Mouse (Mus musculus) megakaryocyte, embryonic 14.5 days (primary cell): Measurements from ENCODE around the gene Crxos. TPM values are rescaled to one million over a fixed set of nuclear protein-coding genes. Genes with fewer than 3 reads are reported as not detected.

Experiments
- H3K27me3 ChIP-seq: replicated peaks from 2 replicates; pipeline ENCODE3; 2012; ENCODE audit warnings: inconsistent platforms
- H3K36me3 ChIP-seq: replicated peaks from 2 replicates; pipeline ENCODE3; 2012; ENCODE audit warnings: low read length, inconsistent platforms, mixed read lengths
- H3K4me1 ChIP-seq: 2 replicates; pipeline ENCODE4 v1.6.1; 2012; ENCODE audit warnings: inconsistent platforms
- H3K4me3 ChIP-seq: replicated peaks from 2 replicates; pipeline ENCODE3; 2012; ENCODE audit warnings: moderate library complexity, mild to moderate bottlenecking, inconsistent platforms
- H3K9me3 ChIP-seq: 2 replicates; pipeline ENCODE4 v1.6.1; 2012; ENCODE audit warnings: inconsistent platforms
- FLI1 ChIP-seq: IDR thresholded peaks from 2 replicates; pipeline ENCODE4 v1.6.1; 2012; ENCODE audit warnings: low read length, inconsistent platforms, mixed read lengths
- GATA1 ChIP-seq: IDR thresholded peaks from 3 replicates; pipeline ENCODE4 v1.6.1; 2012; ENCODE audit warnings: mixed read lengths, low read length, inconsistent platforms, borderline replicate concordance
- polyA plus RNA-seq: library from polyadenylated mRNA; stranded (reverse); fragments of >175 nt; gene quantifications from 2 replicates; pipeline ENCODE4 v1.2.3, GENCODE M21; 2012; ENCODE audit warnings: low replicate concordance; ENCODE audit not compliant: insufficient read depth

Crxos gene
- polyA plus RNA-seq, result not detected in 2 replicates

DNA sequence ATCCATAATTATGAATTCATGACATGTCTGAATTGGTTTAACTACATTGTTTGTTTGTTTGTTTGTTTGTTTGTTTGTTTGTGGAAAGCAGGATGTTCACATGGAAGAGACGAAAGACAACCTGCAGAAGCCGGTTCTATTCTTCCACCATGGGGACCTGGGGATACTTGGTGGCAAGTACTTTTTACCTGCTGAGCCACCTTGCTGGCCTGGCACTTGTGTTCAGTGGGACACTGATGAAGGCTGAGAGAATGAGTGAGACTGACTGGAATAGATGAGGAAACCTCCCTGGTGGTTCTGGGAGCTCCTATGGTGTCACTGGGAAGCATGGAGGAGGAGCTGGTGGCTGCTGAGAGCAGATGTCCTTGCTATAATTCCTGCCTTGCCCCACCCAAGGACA lies at the start of gene Crxos:
Crxos (plus strand) TSS at position 301 of the 400 bp plus-strand sequence.
- TF ChIP-seq FLI1, result no peak
- TF ChIP-seq GATA1, result no peak
- no peak within 1 kb of the TSS for H3K4me3 ChIP-seq
- no peaks in the 10 kb centered on the region for H3K9me3 ChIP-seq
- no peaks in the 10 kb centered on the region for H3K27me3 ChIP-seq
- H3K4me1 ChIP-seq, result no peaks in the 10 kb centered on the region
- H3K36me3 ChIP-seq, result no peaks in the 10 kb centered on the region

GRCm38 (mm10) chr7:15839578-15839977 lies 42.8 kb upstream of the Crxos start, which contains the start of gene Obox6:
Gene Obox6 (minus strand): TSS chr7:15839678.
- Histone ChIP-seq H3K36me3 (no peaks in the 10 kb centered on the region), H3K9me3 (0 out of 2 replicates have a peak, but pooled peaks cover 9% of the 10 kb centered on the region), H3K4me1 (no peaks in the 10 kb centered on the region), H3K27me3 (no peaks in the 10 kb centered on the region), H3K4me3 (no peak within 1 kb of the TSS)
- TF ChIP-seq FLI1, result no peak
- no peak for TF ChIP-seq GATA1

GRCm38 (mm10) chr7:15859657-15860056 lies 22.8 kb upstream of the Crxos start:
- Histone ChIP-seq H3K9me3 (no peaks in the 10 kb centered on the region), H3K36me3 (no peaks in the 10 kb centered on the region), H3K4me1 (no peaks in the 10 kb centered on the region), H3K27me3 (no peaks in the 10 kb centered on the region), H3K4me3 (no peak overlapping the region)
- no peak for TF ChIP-seq GATA1
- no peak for TF ChIP-seq FLI1

DNA sequence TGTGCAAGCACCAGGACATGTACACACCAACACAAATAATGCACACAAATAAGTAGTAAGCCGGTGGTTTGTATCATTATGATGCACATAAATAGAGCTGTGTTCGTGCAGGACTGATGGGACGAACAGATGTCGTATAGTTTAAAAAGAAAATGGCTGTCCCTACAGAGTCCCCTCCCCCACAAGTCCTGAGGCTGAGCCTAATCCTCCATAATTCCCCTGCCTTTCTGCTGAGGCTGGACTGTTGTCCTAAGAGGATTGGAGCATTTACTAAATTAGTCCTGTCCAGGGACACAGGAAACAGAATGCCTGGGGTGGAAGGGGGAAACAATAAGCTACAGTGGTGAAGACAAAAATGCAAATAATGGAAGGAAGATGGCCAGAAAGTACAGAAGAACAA lies 18.3 kb upstream of the Crxos start:
- Histone ChIP-seq H3K4me3 (no peak overlapping the region), H3K9me3 (no peaks in the 10 kb centered on the region), H3K4me1 (0 out of 2 replicates have a peak, but pooled peaks cover 2% of the 10 kb centered on the region), H3K27me3 (no peaks in the 10 kb centered on the region), H3K36me3 (no peaks in the 10 kb centered on the region)
- no peak for TF ChIP-seq GATA1
- TF ChIP-seq FLI1, result no peak

- H3K4me3 ChIP-seq, result no peak within 1 kb of the TSS
- H3K4me1 ChIP-seq, result no peaks in the 10 kb centered on the region
- H3K9me3 ChIP-seq, result no peaks in the 10 kb centered on the region
- no peaks in the 10 kb centered on the region for H3K36me3 ChIP-seq
- TF ChIP-seq FLI1, result no peak
- TF ChIP-seq GATA1, result no peak
- H3K27me3 ChIP-seq, result no peaks in the 10 kb centered on the region
Measured at GRCm38 (mm10) chr7:15879756-15880155, 2.7 kb upstream of the Crxos start, which contains the start of gene Crx. Gene Crx (minus strand): TSS chr7:15879968.

DNA sequence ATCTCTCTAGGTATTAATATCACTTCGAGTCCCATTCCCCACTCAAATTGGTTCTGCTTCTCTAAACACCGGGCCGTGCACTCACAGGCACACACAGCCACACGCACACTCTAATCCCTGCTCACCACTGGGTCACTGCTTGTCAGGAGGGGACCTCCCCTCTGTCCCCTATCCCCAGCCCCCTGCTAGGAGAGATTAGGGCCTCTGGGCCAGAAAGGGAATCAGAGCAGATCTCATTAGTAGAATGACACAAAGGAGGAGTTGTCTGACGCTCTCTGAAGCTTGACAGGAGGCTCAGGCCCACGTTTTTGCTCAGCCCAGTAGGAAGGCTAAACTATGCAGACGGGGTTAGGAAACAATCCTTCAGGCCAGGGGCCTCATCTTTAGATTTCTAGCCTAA lies 1.0 kb upstream of the Crxos start:
- no peaks in the 10 kb centered on the region for H3K4me1 ChIP-seq
- H3K27me3 ChIP-seq, result no peaks in the 10 kb centered on the region
- H3K9me3 ChIP-seq, result no peaks in the 10 kb centered on the region
- no peak overlapping the region for H3K4me3 ChIP-seq
- TF ChIP-seq GATA1 (no peak), FLI1 (no peak)
- H3K36me3 ChIP-seq, result no peaks in the 10 kb centered on the region

DNA sequence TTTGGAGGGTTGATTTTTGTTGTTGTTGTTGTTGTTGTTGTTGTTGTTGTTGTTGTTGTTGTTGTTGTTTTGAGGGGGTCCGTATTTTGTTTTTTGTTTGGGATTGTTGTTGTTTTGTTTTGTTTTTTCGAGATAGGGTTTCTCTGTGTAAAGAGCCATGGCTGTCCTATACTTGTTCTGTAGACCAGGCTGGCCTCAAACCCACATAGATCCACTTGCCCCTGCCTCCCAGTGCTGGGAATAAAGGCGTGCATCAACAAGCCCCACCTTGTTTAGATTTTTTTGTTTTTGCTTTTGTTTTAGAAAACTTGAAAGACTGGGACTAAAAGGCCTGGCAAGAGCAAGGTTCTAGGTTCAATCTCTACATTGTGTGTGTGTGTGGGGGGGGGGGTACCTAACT lies 586 bp upstream of the Crxos start:
- TF ChIP-seq GATA1 (no peak), FLI1 (no peak)
- no peaks in the 10 kb centered on the region for H3K36me3 ChIP-seq
- H3K9me3 ChIP-seq, result no peaks in the 10 kb centered on the region
- no peaks in the 10 kb centered on the region for H3K4me1 ChIP-seq
- H3K27me3 ChIP-seq, result no peaks in the 10 kb centered on the region
- H3K4me3 ChIP-seq, result no peak overlapping the region

DNA sequence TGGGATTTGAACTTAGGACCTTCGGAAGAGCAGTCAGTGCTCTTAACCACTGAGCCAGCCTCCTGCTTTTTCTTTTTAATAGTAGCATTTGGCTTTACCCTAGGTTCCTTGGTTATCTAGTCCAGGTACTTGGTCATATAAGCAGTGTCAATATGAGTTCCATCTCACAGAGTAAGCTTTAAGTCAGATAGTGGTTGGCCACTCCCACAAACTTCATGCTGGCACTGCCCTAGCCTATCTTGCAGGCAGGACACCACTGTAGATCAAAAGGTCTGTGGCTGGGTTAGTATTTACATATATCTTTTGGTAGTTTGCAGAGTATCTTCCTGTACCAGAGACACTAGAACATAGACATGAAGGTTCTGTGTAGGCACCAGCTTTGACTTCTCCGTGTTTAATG lies 1.7 kb downstream of the Crxos start:
- no peak overlapping the region for H3K4me3 ChIP-seq
- H3K9me3 ChIP-seq, result no peaks in the 10 kb centered on the region
- H3K36me3 ChIP-seq, result no peaks in the 10 kb centered on the region
- TF ChIP-seq FLI1 (no peak), GATA1 (no peak)
- H3K27me3 ChIP-seq, result no peaks in the 10 kb centered on the region
- no peaks in the 10 kb centered on the region for H3K4me1 ChIP-seq

DNA sequence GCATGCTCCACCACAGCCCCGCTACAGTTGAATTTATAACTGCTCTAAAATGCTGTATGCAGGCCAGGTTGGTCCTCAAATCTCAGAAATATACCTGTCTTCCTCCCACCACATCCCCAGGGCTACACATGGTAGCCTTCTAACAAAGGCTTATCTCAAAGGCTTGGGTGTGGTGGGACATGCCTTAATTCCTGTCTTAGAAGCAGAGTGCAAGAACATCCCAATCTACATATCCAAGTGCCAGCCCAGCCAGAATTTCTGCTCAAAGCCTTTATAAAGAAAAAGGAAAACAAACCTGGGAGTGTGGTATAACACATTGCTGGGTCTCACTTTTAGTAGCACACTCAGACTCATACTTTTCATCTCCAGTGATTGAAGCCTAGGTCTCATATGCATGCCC lies 11.8 kb downstream of the Crxos start:
- H3K9me3 ChIP-seq, result no peaks in the 10 kb centered on the region
- H3K27me3 ChIP-seq, result no peaks in the 10 kb centered on the region
- H3K4me3 ChIP-seq, result no peak overlapping the region
- H3K4me1 ChIP-seq, result no peaks in the 10 kb centered on the region
- TF ChIP-seq FLI1 (no peak), GATA1 (no peak)
- H3K36me3 ChIP-seq, result no peaks in the 10 kb centered on the region

- H3K9me3 ChIP-seq, result no peaks in the 10 kb centered on the region
- H3K27me3 ChIP-seq, result peaks cover 9% of the 10 kb centered on the region
- H3K36me3 ChIP-seq, result no peaks in the 10 kb centered on the region
- TF ChIP-seq GATA1 (no peak), FLI1 (no peak)
- no peaks in the 10 kb centered on the region for H3K4me1 ChIP-seq
- no peak overlapping the region for H3K4me3 ChIP-seq
Measured at GRCm38 (mm10) chr7:15901366-15902048, 19.1 kb downstream of the Crxos start.
